Mouse (Mus musculus): ENCODE measurements around the gene Tssk6. TPM values are rescaled to one million over a fixed set of nuclear protein-coding genes. Genes with fewer than 3 reads are reported as not detected.
A peak's percentile ranks its signal among the peaks of the same experiment; 100 is the strongest.

The Tssk6 gene
- under 1 TPM; 0.79 to 0.84 TPM for total RNA-seq (2021)
- long read RNA-seq, experiment 1 = 0 reads
- long read RNA-seq, experiment 2, partial matches to known transcripts = 0 of 2 reads
- long read RNA-seq, experiment 2, other reads (novel, unspliced or antisense) = 1 of 2 reads

DNA sequence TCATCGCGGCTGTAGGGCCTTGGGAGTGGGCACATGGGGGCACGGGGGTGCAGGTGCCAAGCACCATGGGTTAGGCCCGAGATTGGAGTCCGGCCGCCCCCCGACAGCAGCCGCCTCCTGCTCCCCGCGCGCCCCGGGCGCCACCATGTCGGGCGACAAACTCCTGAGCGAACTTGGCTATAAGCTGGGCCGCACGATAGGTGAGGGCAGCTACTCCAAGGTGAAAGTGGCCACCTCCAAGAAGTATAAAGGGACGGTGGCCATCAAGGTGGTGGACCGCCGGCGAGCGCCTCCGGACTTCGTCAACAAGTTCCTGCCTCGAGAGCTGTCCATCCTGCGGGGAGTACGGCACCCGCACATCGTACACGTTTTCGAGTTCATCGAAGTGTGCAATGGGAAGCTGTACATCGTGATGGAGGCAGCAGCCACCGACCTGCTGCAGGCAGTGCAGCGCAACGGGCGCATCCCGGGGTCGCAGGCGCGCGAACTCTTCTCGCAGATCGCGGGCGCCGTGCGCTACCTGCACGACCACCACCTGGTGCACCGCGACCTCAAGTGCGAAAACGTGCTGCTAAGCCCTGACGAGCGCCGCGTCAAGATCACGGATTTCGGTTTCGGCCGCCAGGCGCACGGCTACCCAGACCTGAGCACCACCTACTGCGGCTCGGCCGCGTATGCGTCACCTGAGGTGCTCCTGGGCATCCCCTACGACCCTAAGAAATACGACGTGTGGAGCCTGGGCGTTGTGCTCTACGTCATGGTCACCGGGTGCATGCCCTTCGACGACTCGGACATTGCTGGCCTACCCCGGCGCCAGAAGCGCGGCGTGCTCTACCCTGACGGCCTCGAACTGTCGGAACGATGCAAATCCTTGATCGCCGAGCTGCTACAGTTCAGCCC lies at the start of gene Tssk6, which contains the start of the genes Ndufa13 and Yjefn3:
Gene Tssk6, plus strand, starts transcription at position 22 of the 900 bp plus-strand sequence.
Gene Ndufa13, minus strand, starts transcription at position 396 of the 900 bp plus-strand sequence.
Gene Yjefn3, minus strand, starts transcription at position 550 of the 900 bp plus-strand sequence.
- DNase-seq = peak; percentile 54

DNA sequence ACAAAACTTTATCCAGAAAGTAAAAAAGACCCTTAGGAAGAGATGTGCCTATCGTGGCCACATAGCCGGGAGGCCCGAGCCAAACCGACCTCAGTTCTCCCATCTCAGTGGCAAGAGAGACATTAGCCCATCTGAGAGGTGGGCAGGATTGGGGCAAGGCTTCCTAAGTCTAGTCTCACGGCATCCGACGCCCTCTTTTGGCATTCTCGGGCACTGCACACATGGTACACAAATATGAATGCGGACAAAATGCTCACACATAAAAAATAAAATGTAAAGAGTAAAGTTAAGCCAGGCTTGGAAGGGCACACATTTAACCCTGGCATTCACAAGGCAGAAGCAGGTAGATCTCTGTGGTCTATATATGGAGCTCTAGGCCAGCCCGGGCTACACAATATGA lies 48.1 kb upstream of the Tssk6 start:
- DNase-seq = no peak

DNA sequence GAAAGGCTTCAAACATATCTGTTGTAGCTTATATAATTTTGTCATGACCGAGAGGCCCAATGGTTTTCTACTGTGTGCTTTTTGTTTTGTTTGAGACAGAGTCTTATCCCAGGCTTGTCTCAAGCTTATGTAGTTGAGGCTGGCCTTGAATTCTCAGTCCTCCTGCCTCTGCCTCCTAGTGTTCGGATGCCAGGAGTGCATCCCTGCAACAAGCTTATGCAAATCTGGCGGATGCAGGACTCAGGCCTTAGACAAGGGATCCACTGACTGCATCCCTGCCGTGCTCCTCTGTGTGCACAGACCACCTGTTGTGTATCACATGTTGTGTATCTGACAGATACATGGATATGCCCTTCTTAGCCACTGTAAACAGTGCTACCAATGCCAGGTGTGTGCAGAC lies 41.2 kb upstream of the Tssk6 start:
- no peak for DNase-seq

DNA sequence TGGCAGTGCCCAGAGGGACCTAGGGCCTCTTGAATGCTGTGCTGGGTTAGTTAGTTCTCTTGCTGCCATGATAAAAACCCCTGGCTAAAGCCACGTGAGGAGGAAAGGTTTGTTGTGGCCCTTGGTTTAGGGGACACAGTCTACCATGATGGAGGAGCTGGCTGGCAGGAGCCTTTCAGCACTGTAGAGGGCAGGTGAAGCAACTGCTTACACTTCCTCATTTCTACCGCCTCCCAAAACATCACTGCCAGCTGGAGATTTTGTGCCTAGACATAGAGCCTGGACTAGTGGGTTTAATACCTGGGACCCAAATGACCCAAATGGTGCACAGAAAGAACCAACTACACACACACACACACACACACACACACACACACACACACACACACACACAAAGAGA lies 40.7 kb upstream of the Tssk6 start:
- DNase-seq = no peak

DNA sequence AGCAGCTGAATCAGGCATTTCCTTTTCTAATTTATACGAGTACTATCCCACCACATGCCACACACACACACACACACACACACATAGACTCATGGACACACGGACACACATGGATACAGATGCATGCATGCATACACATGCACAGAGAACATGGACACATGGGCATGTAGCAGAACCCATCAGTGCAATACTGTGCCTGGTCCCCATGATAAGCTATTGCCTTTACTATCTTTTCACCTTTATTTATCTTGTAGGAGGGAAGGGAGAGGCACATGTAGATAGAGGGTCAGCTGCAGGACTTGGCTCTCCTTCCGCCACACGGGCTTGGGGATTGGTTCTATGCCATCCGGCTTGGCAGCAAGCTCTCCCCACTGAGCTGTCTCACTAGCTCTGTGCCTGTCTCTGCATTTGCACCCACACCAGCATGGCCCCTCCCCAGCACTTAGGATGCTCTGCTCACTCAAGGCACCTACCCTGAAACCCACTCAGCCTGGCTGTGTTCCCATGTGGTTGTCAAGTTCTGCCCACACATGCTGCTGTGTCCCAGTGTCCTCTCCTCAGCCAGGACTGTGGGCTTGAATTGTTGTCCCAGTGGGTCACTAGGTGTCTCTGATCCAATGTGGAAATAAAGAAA lies 38.5 kb upstream of the Tssk6 start:
- no peak for DNase-seq

DNA sequence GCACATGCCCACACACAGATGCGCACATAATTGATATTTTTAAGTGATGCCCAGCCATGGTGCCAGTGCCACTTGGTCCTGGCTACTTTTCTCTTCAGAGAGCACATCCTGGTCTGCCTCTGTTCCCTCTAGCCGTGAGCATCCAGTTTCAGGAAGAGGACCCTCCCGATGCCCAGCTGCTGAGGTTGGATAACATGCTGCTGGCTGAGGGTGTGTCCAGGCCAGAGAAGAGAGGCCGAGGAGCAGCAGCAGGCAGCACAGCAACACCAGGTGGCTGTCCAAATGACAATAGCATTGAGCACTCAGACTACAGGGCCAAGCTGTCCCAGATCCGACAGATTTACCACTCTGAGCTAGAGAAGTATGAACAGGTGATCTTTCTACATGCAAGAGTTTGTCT lies 37.8 kb upstream of the Tssk6 start:
- DNase-seq = no peak

DNA sequence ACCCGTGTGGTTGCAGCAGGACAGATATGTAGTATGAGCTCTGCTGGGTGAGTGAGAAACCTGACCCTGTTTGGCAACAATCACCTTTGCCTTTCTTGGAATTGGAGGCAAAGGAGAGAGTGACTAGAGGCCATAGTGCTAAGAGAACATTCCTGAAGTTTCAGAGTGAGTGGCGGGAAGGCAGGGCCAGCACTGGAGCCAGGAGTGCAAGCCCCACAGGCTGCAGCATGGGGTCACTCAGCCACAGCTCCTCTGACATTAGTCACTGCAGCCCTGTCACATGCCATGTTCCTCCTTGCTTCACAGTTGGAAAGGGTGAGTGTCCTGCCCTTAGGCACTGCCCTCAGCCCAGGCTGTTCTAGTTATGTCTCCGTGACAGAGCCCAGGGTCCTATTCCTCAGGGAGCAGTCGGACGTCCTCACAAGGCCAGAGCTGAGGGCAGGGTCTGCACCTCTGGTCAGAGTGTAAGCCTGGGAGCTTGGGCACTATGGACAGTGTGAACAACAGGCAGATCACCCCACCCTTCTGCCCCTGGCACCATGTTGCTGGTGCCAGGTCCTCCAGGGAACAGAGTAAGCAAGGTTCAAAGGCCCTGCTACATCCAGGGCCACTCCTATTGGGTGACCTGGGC lies 34.2 kb upstream of the Tssk6 start:
- no peak for DNase-seq

DNA sequence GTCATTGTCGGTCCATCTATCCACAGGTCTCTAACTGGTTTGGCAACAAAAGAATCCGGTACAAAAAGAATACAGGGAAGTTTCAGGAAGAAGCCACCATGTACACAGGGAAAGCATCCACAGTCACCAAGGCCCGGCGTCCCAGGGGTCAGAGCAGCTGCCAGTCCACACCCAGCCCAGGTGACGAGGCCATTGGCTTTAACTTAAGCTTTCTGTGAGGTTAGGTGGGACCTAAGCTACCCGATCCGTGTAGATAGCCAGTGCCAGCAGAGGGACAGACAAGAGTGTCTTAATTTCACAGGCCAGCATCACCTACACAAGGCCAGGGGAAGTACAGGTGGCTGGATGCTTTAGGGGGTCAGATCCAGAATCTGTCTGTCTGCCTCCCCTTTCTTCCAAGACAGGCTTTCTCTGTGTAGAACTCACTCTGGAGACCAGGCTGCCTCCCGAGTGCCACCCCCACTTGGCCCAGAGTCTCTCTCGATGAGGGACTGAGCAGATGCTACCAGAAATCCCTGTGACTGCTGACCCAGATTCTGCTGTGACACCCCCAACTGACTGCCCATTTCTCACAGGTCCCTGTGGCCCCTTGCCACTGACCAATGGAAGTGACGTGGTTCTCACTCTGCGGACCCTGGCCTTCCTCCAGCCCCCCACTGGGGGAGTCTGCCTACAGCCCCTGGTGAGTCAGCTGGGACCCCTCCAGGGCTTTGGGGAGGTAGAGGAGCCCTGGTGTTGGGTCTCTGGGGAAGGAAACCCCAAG lies 31.8 kb upstream of the Tssk6 start:
- no peak for DNase-seq

DNA sequence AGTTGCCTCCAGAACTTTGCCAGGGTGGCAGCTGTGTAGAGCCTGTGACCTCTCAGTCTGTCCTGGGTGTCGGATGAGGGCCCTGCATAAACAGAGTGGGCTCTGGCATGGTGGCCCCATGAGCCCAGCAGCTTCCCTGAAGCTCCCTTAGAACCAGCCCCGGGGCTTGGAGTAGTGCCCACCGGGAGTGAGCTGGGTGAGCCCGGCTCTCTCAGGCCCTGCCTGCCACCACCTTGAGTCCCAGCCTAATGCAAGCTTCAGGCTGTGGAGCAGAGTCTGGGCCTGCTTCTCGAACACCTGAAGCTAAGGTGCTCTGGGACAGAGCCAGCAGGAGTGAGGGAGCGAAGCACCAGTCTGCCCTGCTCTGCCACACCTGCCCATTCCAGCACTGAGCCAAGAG lies 31.1 kb upstream of the Tssk6 start:
- no peak for DNase-seq

DNA sequence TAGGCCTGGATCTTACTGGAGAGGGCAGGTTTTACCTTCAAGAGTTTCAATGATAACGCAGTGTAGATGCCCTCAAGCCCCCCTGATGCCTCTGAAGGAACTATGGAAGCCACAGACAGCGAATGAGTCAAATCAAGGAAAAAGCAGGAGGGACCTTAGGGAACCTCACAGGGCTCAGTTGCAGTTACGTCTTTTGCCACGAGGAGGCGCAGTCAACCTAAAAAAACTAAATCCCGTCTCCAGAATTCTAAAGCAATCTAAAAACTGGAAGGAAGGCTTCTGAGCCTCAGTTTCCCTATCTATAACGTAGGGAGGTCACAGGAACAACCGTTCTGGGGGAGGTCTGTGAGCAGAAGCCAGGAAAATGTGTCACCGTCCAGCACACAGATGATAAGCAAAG lies 27.8 kb upstream of the Tssk6 start:
- DNase-seq = peak; percentile 78

DNA sequence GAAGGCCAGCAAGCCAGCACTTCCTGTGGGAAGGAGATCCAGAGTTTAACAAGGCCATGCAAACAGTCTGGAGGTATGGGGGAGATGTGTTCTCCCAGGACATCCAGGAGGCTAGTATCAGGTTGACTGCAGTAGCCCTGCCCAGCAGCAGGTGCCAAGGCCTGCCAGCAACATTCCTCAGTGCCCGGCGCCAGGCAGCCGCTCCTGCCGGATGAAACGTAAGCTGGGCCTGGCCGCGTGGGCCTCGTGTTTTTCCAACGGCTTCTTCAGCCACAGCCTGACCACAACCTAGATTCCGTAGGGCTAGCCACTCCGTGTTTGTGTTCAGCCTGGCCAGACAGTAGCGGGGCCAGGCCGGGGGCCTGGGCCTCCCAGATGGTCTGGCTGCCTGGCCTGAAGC lies 27.3 kb upstream of the Tssk6 start:
- DNase-seq = no peak

DNA sequence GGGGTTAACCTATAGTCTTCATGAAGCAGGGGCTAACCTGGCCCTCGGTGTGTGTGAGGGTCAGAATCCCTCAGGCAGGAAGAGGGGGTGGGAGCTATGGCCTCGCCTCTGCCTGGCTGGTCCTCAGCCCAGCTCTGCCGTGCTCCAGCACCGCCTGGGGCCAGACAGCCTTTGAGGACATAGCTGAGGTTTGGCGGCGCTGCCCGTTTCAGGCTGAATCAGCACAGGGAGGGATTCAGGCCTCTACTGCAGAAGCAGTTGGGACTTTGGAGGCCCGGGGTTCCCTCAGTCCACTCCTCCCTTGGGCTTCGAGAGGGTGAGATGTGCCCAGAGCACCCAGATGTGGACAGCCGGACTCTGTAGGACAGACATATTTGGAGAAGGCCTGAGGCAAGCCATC lies 25.9 kb upstream of the Tssk6 start:
- DNase-seq = no peak

DNA sequence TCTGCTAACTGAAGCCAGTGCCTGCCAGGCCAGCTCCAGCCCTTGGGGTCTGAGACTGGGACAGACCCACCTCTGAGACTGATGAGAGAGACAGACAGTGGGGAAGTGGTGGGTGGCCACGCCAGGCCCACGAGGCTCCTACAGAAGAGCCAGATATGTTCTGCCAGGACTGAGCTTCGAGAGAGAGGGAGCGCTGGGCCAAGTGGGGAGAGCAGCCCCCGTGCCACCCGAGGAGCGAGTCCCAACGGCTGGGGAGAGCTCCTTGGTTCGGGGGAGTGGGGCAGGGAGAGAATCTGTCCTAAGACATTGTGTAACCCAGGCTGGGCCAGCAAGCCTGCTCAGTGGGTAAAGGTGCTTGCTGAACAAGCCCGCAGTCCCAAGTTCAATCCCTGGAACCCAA lies 25.0 kb upstream of the Tssk6 start:
- no peak for DNase-seq

DNA sequence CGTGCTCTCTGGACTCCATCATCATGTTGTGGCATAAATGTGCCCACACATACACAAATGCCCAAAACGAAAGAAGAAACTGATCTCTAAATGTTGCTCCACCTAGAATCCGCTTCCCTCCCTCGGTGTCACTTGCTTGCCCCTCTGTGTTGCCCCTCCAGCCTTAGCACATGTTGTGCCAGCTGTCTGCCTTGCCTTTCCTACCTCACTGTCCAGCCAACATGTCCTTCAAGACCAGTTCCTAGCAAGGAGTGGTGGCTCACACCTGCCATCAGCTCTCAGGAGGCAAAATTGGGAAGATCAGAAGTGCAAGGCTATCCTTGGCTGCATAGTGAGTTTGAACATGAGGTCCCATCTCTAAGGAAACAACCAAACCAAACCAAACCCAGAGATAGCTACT lies 24.6 kb upstream of the Tssk6 start:
- no peak for DNase-seq

DNA sequence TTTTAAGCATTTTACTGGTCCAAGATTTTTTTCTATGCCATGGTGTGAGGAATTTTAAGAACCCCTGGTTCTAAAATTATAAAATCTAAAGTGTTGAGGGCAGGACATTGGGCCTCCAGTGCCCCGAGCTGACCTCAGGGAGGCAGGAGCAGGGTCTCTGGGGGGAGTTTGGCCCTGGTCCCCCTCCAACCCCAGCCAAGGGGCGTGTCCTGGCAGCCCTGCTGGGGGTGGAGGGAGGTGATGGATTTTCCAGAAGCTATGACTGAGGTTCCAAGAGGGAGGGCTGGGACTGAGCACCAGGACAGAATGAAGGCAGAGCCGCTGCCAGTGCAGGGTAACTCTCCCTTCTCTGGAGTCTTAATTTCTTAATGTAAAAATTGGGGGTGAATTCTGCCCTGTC lies 24.0 kb upstream of the Tssk6 start:
- no peak for DNase-seq

DNA sequence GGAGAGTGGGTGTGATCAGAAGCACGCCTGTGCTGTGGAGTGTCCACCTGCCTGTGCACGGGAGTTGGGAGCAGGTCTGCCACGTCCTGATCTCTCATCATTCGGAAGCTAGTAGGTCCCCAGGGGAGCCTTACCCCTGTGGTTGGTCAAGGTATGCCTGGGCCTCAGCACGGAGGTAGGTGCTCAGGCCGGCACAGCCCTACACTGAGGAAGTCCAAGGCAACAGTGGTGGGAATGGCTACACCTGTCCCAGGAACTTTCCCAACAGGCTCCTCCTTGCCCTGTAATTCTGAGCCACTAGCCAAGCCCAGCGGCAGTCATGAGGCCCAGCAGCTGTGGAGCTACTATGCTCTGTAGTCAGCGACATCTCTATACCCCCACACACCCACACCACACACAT lies 22.3 kb upstream of the Tssk6 start:
- no peak for DNase-seq

DNA sequence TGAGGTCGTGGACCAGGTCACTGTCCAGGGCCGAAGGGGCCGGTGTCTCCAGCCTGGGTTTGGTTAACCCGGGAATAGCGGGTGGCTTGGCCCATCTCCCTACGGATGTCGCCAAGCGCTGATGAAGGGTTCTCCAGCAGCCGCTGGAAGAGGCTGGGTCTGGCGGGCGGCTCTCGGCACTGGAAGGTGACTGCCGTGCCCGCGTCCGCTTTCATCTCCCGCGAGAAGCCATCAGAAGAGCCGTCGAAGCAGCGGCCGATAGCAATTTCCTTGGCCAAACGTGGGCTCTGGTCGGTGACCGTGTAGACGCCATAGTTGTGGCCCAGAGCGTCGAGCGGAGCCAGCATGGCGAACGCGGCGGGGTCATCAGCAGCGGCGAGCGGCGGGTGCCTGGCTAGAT lies 21.1 kb upstream of the Tssk6 start:
- DNase-seq = no peak

DNA sequence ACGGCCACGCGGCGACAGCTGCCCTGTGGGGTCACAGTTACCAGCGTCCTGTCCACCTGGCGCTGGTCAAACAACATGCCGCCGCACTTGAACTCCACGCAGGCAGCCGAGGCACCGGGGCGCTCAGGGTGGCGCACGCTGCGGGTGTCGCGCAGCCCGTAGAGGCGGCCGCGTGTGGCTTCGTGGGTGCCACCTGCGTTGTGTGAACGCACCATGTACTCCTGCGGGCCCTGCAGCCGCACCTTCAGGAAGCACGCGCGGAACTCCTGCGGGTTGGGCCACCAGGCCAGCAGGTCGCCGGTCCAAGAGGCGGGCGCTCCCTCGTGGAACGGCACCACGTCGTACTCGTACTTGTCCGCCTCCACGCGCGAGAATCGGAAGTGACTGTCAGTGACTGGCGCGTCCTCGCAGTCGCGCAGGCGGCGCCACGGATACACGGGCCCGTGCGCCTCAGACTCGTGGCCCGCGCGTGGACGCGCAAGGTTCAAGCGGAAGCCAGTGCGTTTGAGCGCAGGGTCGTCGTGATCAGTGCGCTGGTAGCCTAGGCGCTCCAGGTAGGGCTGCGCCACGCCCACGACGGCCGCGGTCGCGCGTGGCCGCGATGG lies 20.6 kb upstream of the Tssk6 start:
- no peak for DNase-seq

DNA sequence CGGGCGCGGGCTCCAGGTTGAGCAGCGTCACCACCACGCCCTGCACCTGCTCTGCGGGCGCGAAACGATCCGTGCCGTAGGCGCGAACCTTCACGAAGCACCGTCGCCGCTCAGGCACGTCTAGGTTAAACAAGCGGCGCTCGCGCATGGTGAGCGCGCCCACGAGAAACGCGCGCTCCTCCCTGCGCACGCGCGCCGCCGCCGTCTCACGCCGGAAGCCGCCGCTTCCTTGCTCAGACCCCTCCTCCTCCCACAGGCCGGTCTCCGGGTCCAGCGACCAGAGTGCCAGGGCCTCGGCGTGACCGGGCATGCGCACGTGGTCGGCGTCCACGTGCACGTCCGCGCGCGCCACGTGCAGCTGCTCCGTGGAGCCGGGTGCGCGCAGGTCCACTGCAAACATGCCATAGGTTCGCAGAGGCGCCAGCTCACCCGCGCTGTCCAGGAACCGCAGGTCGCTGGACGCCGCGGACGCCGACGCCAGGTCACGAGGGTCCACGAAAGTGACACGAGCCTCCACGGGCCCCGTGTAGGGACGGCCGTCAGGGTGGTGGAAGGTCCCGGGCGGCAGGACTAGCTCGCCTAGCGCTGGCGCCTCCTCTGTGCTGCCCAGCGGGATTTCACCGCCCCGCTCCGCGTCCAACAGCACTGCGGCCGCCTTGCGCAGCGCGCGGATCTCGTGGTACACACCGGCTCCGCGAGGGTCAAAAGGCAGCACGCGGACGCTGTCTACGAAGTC lies 19.8 kb upstream of the Tssk6 start:
- DNase-seq = peak; percentile 67

DNA sequence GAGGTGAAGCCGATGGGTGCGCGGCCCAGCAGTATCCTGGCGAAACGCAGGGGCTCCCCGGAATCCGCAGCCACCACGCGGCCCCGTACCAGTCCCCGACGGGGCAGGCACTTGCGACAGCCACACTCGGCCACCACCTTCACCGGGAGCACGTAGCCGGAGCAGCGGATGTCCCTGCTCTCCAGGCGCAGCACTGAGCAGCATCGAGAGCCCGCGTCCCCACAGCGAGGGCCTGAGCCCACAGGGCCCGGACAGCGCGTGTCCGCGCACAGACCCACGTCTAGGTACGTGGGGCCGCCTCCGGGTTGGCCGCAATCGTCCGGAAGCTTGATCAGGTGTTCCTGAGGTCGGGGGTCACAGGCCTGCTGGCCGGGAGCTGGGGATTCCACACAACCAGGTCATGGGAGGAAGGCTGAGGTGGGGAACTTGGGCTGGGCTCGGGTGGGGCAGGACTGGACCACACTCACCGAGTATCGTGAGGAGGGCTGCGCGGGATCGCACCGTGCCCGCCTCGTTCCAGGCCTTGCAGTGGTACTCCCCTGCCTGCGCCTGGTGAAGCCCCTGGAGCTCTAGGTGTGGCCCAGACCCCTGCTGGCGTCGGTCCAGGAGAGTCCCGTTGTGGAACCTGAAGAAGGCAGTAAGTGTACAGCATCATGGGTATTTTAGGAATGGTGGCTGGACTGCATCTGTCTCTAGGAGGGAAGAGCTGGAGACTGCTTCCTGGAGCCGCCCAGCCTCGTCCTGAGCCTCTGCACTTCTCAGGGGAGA lies 19.0 kb upstream of the Tssk6 start:
- no peak for DNase-seq

All from adrenal gland, postnatal 10 days (tissue).